Mouse (Mus musculus): Measurements from ENCODE around the gene P2ry6.

GRCm38 (mm10) chr7:100916526-100916925 lies 57.9 kb downstream of the P2ry6 start:
- no peak for TF ChIP-seq MAFK (IDR thresholded peaks at IDR 0.05; ENCODE audit: insufficient read depth, low read depth, low read length)
- TF ChIP-seq HCFC1 (IDR thresholded peaks at IDR 0.05; ENCODE audit: borderline replicate concordance, insufficient read depth, low read length), result no peak
- no peak for TF ChIP-seq CHD2 (IDR thresholded peaks at IDR 0.05; ENCODE audit: low read depth, low read length)
- TF ChIP-seq ZC3H11A (IDR thresholded peaks at IDR 0.05; ENCODE audit: borderline replicate concordance, low read depth, low read length), result no peak

Measured in ES-E14 (cell line).